Mouse (Mus musculus) liver, embryonic 12.5 days (tissue): ENCODE measurements at regions not wholly inside any gene's neighbourhood (a gene's known extent, or its start where the extent isn't known, plus 50 kb on each side); places are given as distances from the start of the nearest gene placed in this dataset.
"Not testable (repeated sequence)": the region's sequence is repeated elsewhere in the genome, so short reads cannot be mapped to it uniquely, and the experiment has no call there.

Source experiments
- ATAC-seq: fragments of 200-750 bp; cut with Nextera tagmentation; 2 replicates; pipeline ENCODE4 v1.8.0; 2017; ENCODE audit warnings: moderate number of reproducible peaks, mild to moderate bottlenecking, moderate library complexity
- H3K27ac ChIP-seq: fragments of 300-500 bp; sonication (generic); 2 replicates; pipeline ENCODE4 v1.5.1; 2016; ENCODE audit warnings: mild to moderate bottlenecking
- H3K27me3 ChIP-seq: fragments of 300-500 bp; sonication (generic); replicated peaks from 2 replicates; pipeline ENCODE4 v1.6.1; 2016; ENCODE audit warnings: mild to moderate bottlenecking, moderate library complexity
- H3K36me3 ChIP-seq: fragments of 300-500 bp; sonication (generic); 2 replicates; pipeline ENCODE4 v1.6.1; 2016; ENCODE audit warnings: mild to moderate bottlenecking, moderate library complexity
- H3K4me1 ChIP-seq: fragments of 300-500 bp; sonication (generic); 2 replicates; pipeline ENCODE4 v1.6.1; 2016
- H3K4me2 ChIP-seq: fragments of 300-500 bp; sonication (generic); 2 replicates; pipeline ENCODE4 v1.6.1; 2016; ENCODE audit warnings: mild to moderate bottlenecking, moderate library complexity
- H3K4me3 ChIP-seq: fragments of 300-500 bp; sonication (generic); 2 replicates; pipeline ENCODE4 v1.5.1; 2016; ENCODE audit warnings: mild to moderate bottlenecking, moderate library complexity
- H3K9ac ChIP-seq: fragments of 300-500 bp; sonication (generic); 2 replicates; pipeline ENCODE4 v1.6.1; 2016; ENCODE audit warnings: mild to moderate bottlenecking, moderate library complexity
- H3K9me3 ChIP-seq: fragments of 300-500 bp; sonication (generic); replicated peaks from 2 replicates; pipeline ENCODE4 v1.6.1; 2016; ENCODE audit warnings: mild to moderate bottlenecking, moderate library complexity
- WGBS: fragments of 180-500 bp; shearing (Covaris S2); methylation state at CpG from one replicate; pipeline ENCODE4 v1.1.7; 2016; ENCODE audit not compliant: insufficient replicate concordance; 5-methylcytosine and 5-hydroxymethylcytosine counted together

- ATAC-seq, H3K9me3 ChIP-seq: not testable (repeated sequence)
These were observed 297.9 kb downstream of the Lrrc3b start for GRCm38 (mm10) chr14:15140871-15141270.

GRCm38 (mm10) chr14:15142839-15143238 lies 295.9 kb downstream of the Lrrc3b start:
- Histone ChIP-seq H3K4me1 (no peaks in the 10 kb centered on the region), H3K36me3 (no peaks in the 10 kb centered on the region), H3K27me3 (no peaks in the 10 kb centered on the region), H3K9me3 (no peaks in the 10 kb centered on the region), H3K4me3 (no peak overlapping the region), H3K9ac (no peak overlapping the region), H3K27ac (no peak overlapping the region), H3K4me2 (no peak overlapping the region)
- 43% methylated on average over 1 of the region's 1 CpGs for WGBS
- no peak for ATAC-seq

More at GRCm38 (mm10) chr14:15140871-15141270, 297.9 kb downstream of the Lrrc3b start:
- H3K27ac ChIP-seq, H3K4me3 ChIP-seq, H3K4me2 ChIP-seq, H3K4me1 ChIP-seq, H3K27me3 ChIP-seq, H3K36me3 ChIP-seq, H3K9ac ChIP-seq: not testable (repeated sequence)
- 60% methylated on average over 1 of the region's 1 CpGs for WGBS

DNA sequence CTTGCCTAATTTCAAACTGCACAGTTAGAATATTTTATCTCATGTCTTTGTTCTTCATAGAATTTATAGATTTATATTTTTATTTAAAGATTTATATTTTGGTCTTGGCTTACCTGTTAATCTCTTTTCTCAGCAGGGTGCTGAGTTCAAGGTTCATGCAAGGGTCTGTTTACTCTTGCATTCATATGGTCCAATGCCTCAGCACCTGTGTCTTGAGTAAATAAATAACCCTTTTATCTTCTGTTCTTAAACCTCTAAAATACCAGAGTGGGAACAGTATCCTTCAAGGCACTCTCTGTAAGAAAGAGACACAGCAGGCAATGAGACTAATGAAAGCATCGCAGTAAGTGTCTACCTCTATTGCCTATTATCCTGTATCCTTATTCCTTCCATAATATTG lies 290.3 kb downstream of the Lrrc3b start:
- no peaks in the 10 kb centered on the region for H3K36me3 ChIP-seq
- H3K4me3 ChIP-seq: no peak overlapping the region
- no peak overlapping the region for H3K9ac ChIP-seq
- ATAC-seq: no peak
- no peaks in the 10 kb centered on the region for H3K27me3 ChIP-seq
- H3K27ac ChIP-seq: no peak overlapping the region
- H3K4me1 ChIP-seq: no peaks in the 10 kb centered on the region
- H3K9me3 ChIP-seq: no peaks in the 10 kb centered on the region
- 76% methylated on average over 1 of the region's 1 CpGs for WGBS
- H3K4me2 ChIP-seq: no peak overlapping the region
